Mouse (Mus musculus): ENCODE measurements at regions not wholly inside any gene's neighbourhood (a gene's known extent, or its start where the extent isn't known, plus 50 kb on each side); places are given as distances from the start of the nearest gene placed in this dataset.

GRCm38 (mm10) chr11:24569655-24570054 is 491.8 kb downstream of the Bcl11a start:
- no peak for DNase-seq (ENCODE audit: low spot score in 2 of 2)

GRCm38 (mm10) chr11:24613529-24613928 is 535.7 kb downstream of the Bcl11a start:
- no peak for DNase-seq (ENCODE audit: low spot score in 2 of 2)

- DNase-seq (ENCODE audit: low spot score in 2 of 2), result no peak
Measured at GRCm38 (mm10) chr11:24615436-24615835, 537.6 kb downstream of the Bcl11a start.

- no peak for DNase-seq (ENCODE audit: low spot score in 2 of 2)
Measured at GRCm38 (mm10) chr11:24618586-24618985, 540.7 kb downstream of the Bcl11a start.

- no peak for DNase-seq (ENCODE audit: low spot score in 2 of 2)
Measured at GRCm38 (mm10) chr11:24619021-24619420, 541.2 kb downstream of the Bcl11a start.

- DNase-seq (ENCODE audit: low spot score in 2 of 2), result no peak
Measured at GRCm38 (mm10) chr11:24628619-24629018, 550.8 kb downstream of the Bcl11a start.

- no peak for DNase-seq (ENCODE audit: low spot score in 2 of 2)
Measured at GRCm38 (mm10) chr11:24629431-24629830, 551.6 kb downstream of the Bcl11a start.

- no peak for DNase-seq (ENCODE audit: low spot score in 2 of 2)
Measured at GRCm38 (mm10) chr11:24630403-24630900, 552.6 kb downstream of the Bcl11a start.

- DNase-seq (ENCODE audit: low spot score in 2 of 2), result no peak
Measured at GRCm38 (mm10) chr11:24631651-24632050, 553.8 kb downstream of the Bcl11a start.

- no peak for DNase-seq (ENCODE audit: low spot score in 2 of 2)
Measured at GRCm38 (mm10) chr11:24636716-24637115, 558.9 kb downstream of the Bcl11a start.

- no peak for DNase-seq (ENCODE audit: low spot score in 2 of 2)
Measured at GRCm38 (mm10) chr11:24643439-24644109, 565.7 kb downstream of the Bcl11a start.

- DNase-seq (ENCODE audit: low spot score in 2 of 2), result no peak
Measured at GRCm38 (mm10) chr11:24652852-24653251, 575.0 kb downstream of the Bcl11a start.

GRCm38 (mm10) chr11:24664082-24664481 is 586.2 kb downstream of the Bcl11a start:
- DNase-seq (ENCODE audit: low spot score in 2 of 2), result no peak

GRCm38 (mm10) chr11:24665310-24665709 is 587.5 kb downstream of the Bcl11a start:
- no peak for DNase-seq (ENCODE audit: low spot score in 2 of 2)

GRCm38 (mm10) chr11:24671662-24672061 is 593.8 kb downstream of the Bcl11a start:
- no peak for DNase-seq (ENCODE audit: low spot score in 2 of 2)

- DNase-seq (ENCODE audit: low spot score in 2 of 2), result no peak
Measured at GRCm38 (mm10) chr11:24673248-24674207, 595.7 kb downstream of the Bcl11a start.

GRCm38 (mm10) chr11:24674208-24674571 is 596.3 kb downstream of the Bcl11a start:
- no peak for DNase-seq (ENCODE audit: low spot score in 2 of 2)

GRCm38 (mm10) chr11:24677016-24677415 is 599.2 kb downstream of the Bcl11a start:
- no peak for DNase-seq (ENCODE audit: low spot score in 2 of 2)

GRCm38 (mm10) chr11:24679581-24679980 is 601.7 kb downstream of the Bcl11a start:
- no peak for DNase-seq (ENCODE audit: low spot score in 2 of 2)

GRCm38 (mm10) chr11:24682423-24682822 is 604.6 kb downstream of the Bcl11a start:
- DNase-seq (ENCODE audit: low spot score in 2 of 2), result no peak

- no peak for DNase-seq (ENCODE audit: low spot score in 2 of 2)
Measured at GRCm38 (mm10) chr11:24685545-24686467, 608.0 kb downstream of the Bcl11a start.

All from frontal cortex, postnatal 25 days (tissue).